35 mouse cellular contexts compared by ENCODE assay signal in genomic region chr17:43544040-43544439, GRCm38 (mm10). TPM values are rescaled to one million over a fixed set of nuclear protein-coding genes. Genes with fewer than 3 reads are reported as not detected.
"Had no signal": no experiment of that assay in that cellular context is flagged by ENCODE, and none has a peak within 500 bp of the region (broad histone marks: within the 10 kb centered on the region; RNA-seq: fewer than 3 reads in every experiment).

No protein-coding gene starts in this region.

- H3K9ac ChIP-seq: embryonic facial prominence, embryonic 12.5 days; embryonic facial prominence, embryonic 13.5 days; embryonic facial prominence, embryonic 15.5 days; forebrain, embryonic 12.5 days; forebrain, embryonic 13.5 days; forebrain, embryonic 15.5 days; forebrain, postnatal 0 days had no signal

- H3K4me3 ChIP-seq: embryonic facial prominence, embryonic 10.5 days; embryonic facial prominence, embryonic 12.5 days; embryonic facial prominence, embryonic 13.5 days; embryonic facial prominence, embryonic 15.5 days; erythroblast, embryonic 14.5 days; forebrain, embryonic 10.5 days; forebrain, embryonic 12.5 days; forebrain, embryonic 13.5 days; forebrain, embryonic 15.5 days; gastrocnemius, adult 2 months had no signal

- H3K4me1 ChIP-seq: embryonic facial prominence, embryonic 10.5 days; embryonic facial prominence, embryonic 12.5 days; embryonic facial prominence, embryonic 13.5 days; embryonic facial prominence, embryonic 15.5 days; forebrain, embryonic 10.5 days; forebrain, embryonic 12.5 days; forebrain, embryonic 13.5 days; forebrain, embryonic 15.5 days had no signal

- H3K4me2 ChIP-seq: embryonic facial prominence, embryonic 12.5 days; embryonic facial prominence, embryonic 13.5 days; embryonic facial prominence, embryonic 15.5 days; forebrain, embryonic 12.5 days; forebrain, embryonic 13.5 days; forebrain, embryonic 15.5 days had no signal

- ATAC-seq: forebrain, embryonic 13.5 days; forebrain, embryonic 14.5 days; forebrain, embryonic 15.5 days; forebrain, embryonic 16.5 days; forebrain, postnatal 0 days had no signal

- H3K27me3 ChIP-seq: embryonic facial prominence, embryonic 12.5 days; embryonic facial prominence, embryonic 13.5 days; embryonic facial prominence, embryonic 15.5 days; forebrain, embryonic 12.5 days; forebrain, embryonic 13.5 days; forebrain, embryonic 15.5 days had no signal

- H3K36me3 ChIP-seq: embryonic facial prominence, embryonic 10.5 days; embryonic facial prominence, embryonic 12.5 days; embryonic facial prominence, embryonic 13.5 days; embryonic facial prominence, embryonic 15.5 days; forebrain, embryonic 10.5 days; forebrain, embryonic 12.5 days; forebrain, embryonic 15.5 days had no signal

- DNase-seq: cerebellum, adult 18-20 months; cerebellum, adult 2 months; cerebellum, adult 8-10 months; cerebellum, adult 9-10 months; cerebellum, adult 9-11 months; cerebellum, postnatal 10 days; cerebellum, postnatal 14 days; cerebellum, postnatal 25 days; cerebellum, postnatal 36 days; embryo, embryonic 11 days; forebrain, postnatal 0 days; gastrocnemius, adult 2 months; gastrocnemius, postnatal 10 days; gastrocnemius, postnatal 14 days; gastrocnemius, postnatal 25 days; gastrocnemius, postnatal 36 days; heart, adult 11 months; heart, adult 18-20 months had no signal

- H3K27ac ChIP-seq: embryonic facial prominence, embryonic 10.5 days; embryonic facial prominence, embryonic 12.5 days; embryonic facial prominence, embryonic 13.5 days; embryonic facial prominence, embryonic 15.5 days; forebrain, embryonic 10.5 days; forebrain, embryonic 12.5 days; forebrain, embryonic 13.5 days; forebrain, embryonic 15.5 days; gastrocnemius, adult 2 months had no signal

- H3K9me3 ChIP-seq: embryonic facial prominence, embryonic 10.5 days; embryonic facial prominence, embryonic 12.5 days; embryonic facial prominence, embryonic 13.5 days; embryonic facial prominence, embryonic 15.5 days; forebrain, embryonic 10.5 days; forebrain, embryonic 12.5 days; forebrain, embryonic 13.5 days; forebrain, embryonic 15.5 days had no signal

RNA-seq across cellular contexts. Expression of gene Ankrd66, which starts 0.6 kb away (rescaled TPM):
- total RNA-seq: forebrain, postnatal 0 days; gastrocnemius, adult 18-20 months; gastrocnemius, adult 2 months; gastrocnemius, adult 8-10 months; gastrocnemius, postnatal 10 days; gastrocnemius, postnatal 14 days; gastrocnemius, postnatal 25 days; gastrocnemius, postnatal 36 days; gastrocnemius, postnatal 4 days; granulocyte monocyte progenitor cell, adult 5-6 weeks had no signal
- polyA plus RNA-seq: embryonic facial prominence, embryonic 12.5 days; embryonic facial prominence, embryonic 13.5 days; erythroblast, embryonic 14.5 days; forebrain, embryonic 11.5 days; forebrain, embryonic 12.5 days had no signal

RNA-seq across cellular contexts. Expression of gene Pla2g7, which starts 23.9 kb away (rescaled TPM):
- polyA plus RNA-seq: erythroblast, embryonic 14.5 days had no signal

RNA-seq across cellular contexts. Expression of gene Mep1a, which starts 41.4 kb away (rescaled TPM):
- total RNA-seq: forebrain, postnatal 0 days; gastrocnemius, adult 2 months; gastrocnemius, adult 8-10 months; gastrocnemius, postnatal 10 days; gastrocnemius, postnatal 14 days; gastrocnemius, postnatal 25 days; gastrocnemius, postnatal 36 days; gastrocnemius, postnatal 4 days; granulocyte monocyte progenitor cell, adult 5-6 weeks; heart, adult 18-20 months had no signal
- polyA plus RNA-seq: cerebellum, adult 2 months; embryonic facial prominence, embryonic 10.5 days; embryonic facial prominence, embryonic 11.5 days; embryonic facial prominence, embryonic 12.5 days; erythroblast, embryonic 14.5 days; forebrain, embryonic 10.5 days; forebrain, embryonic 11.5 days; forebrain, embryonic 12.5 days; forebrain, embryonic 14.5 days; forebrain, embryonic 15.5 days; forebrain, embryonic 16.5 days had no signal
